Mouse (Mus musculus): ENCODE data around the gene Olfr666.
A peak's percentile ranks its signal among the peaks of the same experiment; 100 is the strongest.
"Not testable (repeated sequence)": the region's sequence is repeated elsewhere in the genome, so short reads cannot be mapped to it uniquely, and the experiment has no call there.

Gene Olfr666

DNA sequence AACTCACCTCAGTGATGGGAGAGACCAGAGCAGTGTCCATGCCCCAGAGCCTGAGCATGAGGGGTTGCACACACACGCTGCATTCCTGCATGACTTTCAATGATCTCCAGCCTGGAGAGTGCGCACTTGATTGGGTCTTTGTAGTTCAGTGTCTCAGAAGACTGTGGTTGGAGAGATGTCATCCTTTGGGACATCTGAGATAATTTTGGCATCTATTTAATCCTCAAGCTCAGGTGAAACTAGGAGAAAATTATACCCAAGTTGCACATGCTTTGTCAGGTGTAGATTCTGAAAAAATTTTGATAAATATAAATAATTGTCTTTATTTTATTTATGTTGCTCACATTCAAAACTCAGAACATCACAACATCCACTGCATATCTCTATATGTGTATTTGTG is at the start of gene Olfr666:
Gene Olfr666 (minus strand): TSS at position 101 of the 400 bp plus-strand sequence.
- DNase-seq (ENCODE audit: low read depth) = no peak

DNA sequence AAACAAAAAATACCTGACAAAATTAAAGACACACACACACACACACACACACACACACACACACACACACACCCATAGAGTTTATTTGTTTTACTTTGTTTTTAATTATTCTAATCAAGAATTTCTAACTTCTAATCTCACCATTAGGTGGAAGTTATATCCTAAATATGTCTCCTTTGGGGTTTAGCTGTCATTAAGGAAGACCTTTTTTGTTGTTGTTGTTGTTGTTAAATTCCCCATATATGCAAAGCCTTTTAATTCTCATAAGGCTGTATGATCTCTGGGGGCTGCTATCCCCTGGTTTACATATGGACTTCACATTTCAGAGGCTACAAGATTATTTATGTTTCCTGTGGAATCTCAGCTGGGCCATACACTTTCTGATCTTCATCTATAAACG is 38.2 kb upstream of the Olfr666 start, which contains the start of gene Olfr669:
Gene Olfr669 (plus strand): TSS at position 301 of the 400 bp plus-strand sequence.
- DNase-seq (ENCODE audit: low read depth) = no peak

DNA sequence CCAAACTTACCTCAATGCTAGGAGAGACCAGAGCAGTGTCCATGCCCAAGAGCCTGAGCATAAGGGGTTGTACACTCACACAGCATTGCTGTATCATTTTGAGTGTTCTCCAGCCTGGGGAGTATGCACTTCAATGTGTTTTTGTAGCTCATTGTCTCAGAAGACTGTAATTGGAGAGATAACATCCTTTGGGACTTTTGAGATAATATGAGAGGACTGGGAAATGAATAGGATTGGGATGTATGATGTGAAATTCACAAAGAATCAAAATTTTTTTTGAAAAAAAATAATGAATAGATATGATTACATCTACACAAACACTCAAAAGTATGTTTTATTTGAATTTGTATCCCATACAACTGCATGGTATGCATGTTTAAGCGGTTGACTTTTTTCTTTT is 32.2 kb upstream of the Olfr666 start, which contains the start of gene Olfr668:
Gene Olfr668 (minus strand): TSS at position 101 of the 400 bp plus-strand sequence.
- no peak for DNase-seq (ENCODE audit: low read depth)

DNA sequence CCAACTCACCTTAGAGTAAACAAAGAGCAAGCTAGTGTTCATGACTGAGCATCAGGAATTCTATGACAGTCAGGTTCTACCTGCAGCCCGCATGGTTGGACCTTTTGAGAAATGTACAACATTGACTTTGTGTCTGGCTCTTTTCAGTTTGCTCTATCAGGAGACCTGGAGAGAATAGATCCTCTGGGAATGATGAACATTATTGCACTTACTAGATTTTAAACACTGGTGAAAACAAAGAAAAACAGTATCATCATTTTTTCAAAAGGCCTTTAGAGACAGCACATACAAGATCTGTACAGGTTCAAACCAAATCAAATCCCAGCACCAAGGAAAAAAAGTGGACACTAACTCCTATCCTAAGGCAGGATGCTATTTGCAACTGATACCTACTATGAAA is 25.6 kb upstream of the Olfr666 start, which contains the start of gene Olfr667:
Gene Olfr667 (minus strand): TSS at position 101 of the 400 bp plus-strand sequence.
- DNase-seq (ENCODE audit: low read depth) = no peak

DNA sequence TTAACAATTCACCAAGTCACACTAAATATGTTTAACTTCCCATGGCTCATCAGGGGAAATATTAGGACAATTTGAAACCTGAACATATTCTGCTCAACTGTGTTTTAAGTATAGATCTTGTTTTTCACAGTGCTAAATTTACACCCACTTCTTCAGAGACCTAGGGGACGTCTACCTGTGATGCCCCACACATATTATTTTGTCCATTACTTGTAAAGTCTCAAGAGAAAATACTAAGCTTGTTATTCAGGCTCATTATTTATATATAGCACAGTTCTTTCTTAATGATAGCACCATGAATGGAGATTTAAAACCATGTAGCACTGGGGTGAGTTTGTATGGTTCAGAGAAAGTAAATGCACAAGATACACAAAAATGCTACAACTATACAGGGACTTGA is 18.0 kb downstream of the Olfr666 start, which contains the start of gene Olfr665:
Gene Olfr665 (plus strand): TSS at position 301 of the 400 bp plus-strand sequence.
- DNase-seq (ENCODE audit: low read depth) = no peak

DNA sequence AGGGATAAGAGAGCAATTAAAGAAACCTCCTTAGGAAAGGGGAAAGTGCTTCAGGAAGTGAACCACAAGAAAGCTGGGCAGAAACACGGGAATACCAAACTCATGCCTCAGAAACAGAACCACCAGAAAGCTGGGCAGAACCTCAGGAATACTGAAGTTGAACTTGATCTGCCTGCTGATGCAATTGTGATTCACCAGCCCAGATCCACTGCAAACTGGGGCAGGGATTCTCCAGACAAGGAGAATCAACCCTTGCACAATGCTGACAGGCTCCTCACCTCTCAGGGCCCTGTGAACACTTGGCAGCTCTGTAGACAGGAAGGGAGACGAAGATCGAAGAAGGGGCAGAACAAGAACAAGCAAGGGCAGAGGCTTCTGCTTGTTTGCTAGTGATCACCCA is 34.4 kb downstream of the Olfr666 start:
- no peak for DNase-seq (ENCODE audit: low read depth)

DNA sequence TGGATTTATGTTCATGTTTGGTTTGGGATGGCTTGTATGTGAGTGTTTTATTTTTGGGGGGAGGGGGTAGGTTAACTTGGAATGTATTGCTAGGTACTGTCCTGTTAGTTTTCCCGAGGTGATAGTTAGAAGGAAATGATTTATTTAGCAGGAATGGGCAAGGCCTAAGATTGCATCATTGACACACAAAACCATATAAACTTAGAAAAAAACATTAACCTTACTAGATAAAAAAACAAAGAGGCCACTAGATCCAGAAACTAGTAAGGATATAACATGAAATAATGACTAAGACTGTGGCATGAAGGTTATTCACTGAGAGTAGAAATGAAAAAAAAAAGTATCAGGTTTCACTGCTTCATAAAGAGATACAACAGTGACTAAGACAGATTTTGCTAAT is 38.1 kb downstream of the Olfr666 start:
- DNase-seq (ENCODE audit: low read depth) = peak; percentile 23

DNA sequence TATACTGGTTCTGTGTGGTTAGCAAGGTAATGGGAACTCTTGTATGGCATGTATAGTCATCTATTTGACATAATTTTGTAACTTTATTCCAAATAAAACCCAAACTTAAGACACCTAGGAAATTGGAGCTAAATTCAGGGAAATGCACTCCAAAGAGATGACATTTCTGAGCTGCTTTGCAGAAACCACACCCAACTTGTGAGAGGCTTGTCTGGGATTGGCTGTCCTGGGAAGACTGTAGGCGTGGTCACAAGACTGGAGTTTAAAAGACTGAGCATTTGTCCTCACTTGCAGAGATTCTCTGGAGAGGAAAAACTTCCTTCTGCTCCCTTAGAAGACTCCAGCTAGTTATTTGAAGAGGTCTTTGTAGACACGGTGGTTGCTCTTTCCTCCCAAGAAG is 39.0 kb downstream of the Olfr666 start, which contains the start of gene Usp17la:
Gene Usp17la (plus strand): TSS at position 301 of the 400 bp plus-strand sequence.
- not testable (repeated sequence) for DNase-seq (ENCODE audit: low read depth)

DNA sequence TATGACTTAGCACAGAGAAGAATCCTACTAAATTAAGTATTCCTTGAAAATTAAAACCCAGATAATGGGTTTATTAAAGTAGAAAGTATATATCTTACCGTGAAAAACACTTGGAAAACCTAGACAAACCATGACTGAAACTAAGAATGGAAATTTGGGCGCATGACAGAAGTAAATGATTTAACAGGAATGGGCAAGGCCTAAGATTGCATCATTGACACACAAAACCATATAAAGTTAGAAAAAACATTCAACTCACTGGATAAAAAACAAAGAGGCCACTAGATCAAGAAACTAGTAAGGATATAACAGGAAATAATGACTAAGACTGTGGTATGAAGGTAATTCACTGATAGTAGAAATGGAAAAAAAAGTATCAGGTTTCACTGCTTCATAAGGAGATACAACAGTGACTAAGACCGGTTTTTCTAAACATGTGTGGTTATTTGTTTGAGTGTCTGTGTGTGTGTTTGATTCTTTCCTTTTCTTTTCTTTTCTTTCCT is 40.5 kb downstream of the Olfr666 start:
- DNase-seq (ENCODE audit: low read depth) = peak; percentile 90

DNA sequence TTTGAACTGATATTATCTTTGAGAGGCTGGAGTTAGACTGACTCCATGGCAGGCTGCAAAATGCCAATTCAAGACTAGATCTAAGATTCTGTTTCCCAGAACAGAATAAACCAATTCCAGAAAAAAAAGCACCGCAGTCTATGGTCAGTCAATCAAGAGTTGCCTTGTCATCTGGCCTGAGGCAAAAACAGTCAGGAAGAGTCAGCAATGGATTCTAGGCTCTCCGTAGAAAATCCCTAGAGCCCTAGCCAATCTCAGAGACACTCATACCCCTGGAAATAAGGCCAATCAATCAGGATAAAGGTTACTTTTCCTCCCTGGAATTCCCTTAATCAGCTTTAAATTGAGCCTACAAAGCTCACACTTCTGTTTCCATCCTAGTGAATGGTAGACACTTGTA is 44.2 kb downstream of the Olfr666 start:
- DNase-seq (ENCODE audit: low read depth) = not testable (repeated sequence)

DNA sequence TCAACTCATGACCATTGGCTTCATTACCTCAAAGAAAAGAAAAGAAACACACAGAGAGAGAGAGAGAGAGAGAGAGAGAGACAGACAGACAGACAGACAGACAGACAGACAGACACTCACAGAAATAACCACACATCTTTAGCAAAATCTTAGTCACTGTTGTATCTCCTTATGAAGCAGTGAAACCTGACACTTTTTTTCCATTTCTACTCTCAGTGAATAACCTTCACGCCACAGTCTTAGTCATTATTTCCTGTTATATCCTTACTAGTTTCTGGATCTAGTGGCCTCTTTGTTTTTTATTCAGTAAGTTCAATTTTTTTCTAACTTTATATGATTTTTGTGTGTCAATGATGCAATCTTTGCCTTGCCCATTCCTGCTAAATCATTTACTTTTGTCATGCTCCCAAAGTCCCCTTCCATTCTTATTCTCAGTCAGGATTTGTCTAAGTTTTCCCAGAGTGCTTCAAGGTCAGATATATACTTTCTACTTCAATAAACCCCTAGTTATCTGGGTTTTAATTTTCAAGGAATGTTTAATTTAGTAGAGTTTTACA is 51.9 kb downstream of the Olfr666 start:
- DNase-seq (ENCODE audit: low read depth) = peak; percentile 82

DNA sequence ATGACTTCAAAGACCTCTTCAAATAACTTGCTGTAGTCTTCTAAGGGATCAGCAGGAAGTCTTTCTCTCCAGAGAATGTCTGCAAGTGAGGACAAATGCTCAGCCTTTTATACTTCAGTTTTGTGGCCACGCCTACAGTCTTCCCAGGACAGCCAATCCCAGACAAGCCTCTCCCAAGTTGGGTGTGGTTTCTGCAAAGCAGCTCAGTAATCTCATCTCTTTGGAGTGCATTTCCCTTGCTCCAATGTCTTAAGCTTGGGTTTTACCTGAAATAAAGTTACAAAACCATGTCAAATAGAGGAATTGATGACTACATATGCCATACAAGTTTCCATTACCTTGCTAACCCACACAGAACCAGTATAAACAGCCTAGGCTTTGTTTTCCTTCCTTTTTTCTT is 53.2 kb downstream of the Olfr666 start, which contains the start of gene Usp17lb:
Gene Usp17lb (minus strand): TSS at position 101 of the 400 bp plus-strand sequence.
- no peak for DNase-seq (ENCODE audit: low read depth)

All from 416B (cell line).